Mouse (Mus musculus): ENCODE measurements at regions not wholly inside any gene's neighbourhood (a gene's known extent, or its start where the extent isn't known, plus 50 kb on each side); places are given as distances from the start of the nearest gene placed in this dataset.

GRCm38 (mm10) chr11:17871920-17872319 is 81.8 kb downstream of the Etaa1 start:
- WGBS (ENCODE audit: insufficient replicate concordance), result 63% methylated on average over 7 of the region's 7 CpGs
- DNase-seq, result no peak
- Histone ChIP-seq H3K9ac (no peak overlapping the region), H3K36me3 (no peaks in the 10 kb centered on the region), H3K27me3 (no peaks in the 10 kb centered on the region), H3K27ac (no peak overlapping the region), H3K4me3 (replicated peaks) (no peak overlapping the region), H3K4me2 (no peak overlapping the region), H3K9me3 (replicated peaks) (no peaks in the 10 kb centered on the region), H3K4me1 (replicated peaks) (no peaks in the 10 kb centered on the region)
- no peak for ATAC-seq (ENCODE audit: low read depth)

GRCm38 (mm10) chr11:17883276-17883675 is 70.4 kb downstream of the Etaa1 start:
- DNase-seq (no peak), ATAC-seq (ENCODE audit: low read depth) (no peak)
- Histone ChIP-seq H3K36me3 (no peaks in the 10 kb centered on the region), H3K27me3 (no peaks in the 10 kb centered on the region), H3K4me3 (replicated peaks) (no peak overlapping the region), H3K9ac (no peak overlapping the region), H3K27ac (no peak overlapping the region), H3K9me3 (replicated peaks) (no peaks in the 10 kb centered on the region), H3K4me1 (replicated peaks) (no peaks in the 10 kb centered on the region), H3K4me2 (no peak overlapping the region)
- 33% methylated on average over 1 of the region's 1 CpGs for WGBS (ENCODE audit: insufficient replicate concordance)
